Mouse (Mus musculus): ENCODE results near the gene Fgf2.

- TF ChIP-seq POLR2A (IDR thresholded peaks at IDR 0.05; ENCODE audit: insufficient read depth, low read depth, low read length): no peak
- no peak for TF ChIP-seq CTCF (IDR thresholded peaks at IDR 0.05; ENCODE audit: insufficient read depth, low read depth, low read length)
Observed at GRCm38 (mm10) chr3:37347671-37348070, 475 bp upstream of the Fgf2 start.
